Mouse (Mus musculus): ENCODE measurements around the gene Fzd9. TPM values are rescaled to one million over a fixed set of nuclear protein-coding genes. Genes with fewer than 3 reads are reported as not detected.

The Fzd9 gene
- polyA plus RNA-seq, 1 experiment from 2014 or later, result 12.4 TPM

DNA sequence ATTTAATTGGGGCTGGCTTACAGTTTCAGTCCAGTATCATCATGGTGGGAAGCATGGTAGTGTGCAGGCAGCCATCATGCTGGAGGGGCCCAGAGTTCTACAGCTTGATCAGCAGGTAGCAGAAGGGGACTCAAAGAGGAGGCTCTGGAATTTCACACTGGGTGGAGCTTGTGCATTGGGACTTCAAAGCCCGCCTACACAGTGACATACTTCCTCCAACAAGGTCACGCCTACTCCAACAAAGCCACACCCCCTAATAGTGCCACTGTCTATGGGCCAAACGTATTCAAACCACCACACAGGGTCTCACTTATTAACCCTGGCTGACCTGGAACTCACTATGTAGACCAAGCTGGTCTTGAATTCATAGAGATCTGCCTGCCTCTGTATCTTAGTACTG lies 5.1 kb upstream of the Fzd9 start:
- ATAC-seq, result no peak
- H3K4me1 ChIP-seq (replicated peaks; ENCODE audit: control insufficient read depth, insufficient read depth, low read length), result peaks cover 28% of the 10 kb centered on the region
- WGBS, result 95% methylated on average over 3 of the region's 3 CpGs

DNA sequence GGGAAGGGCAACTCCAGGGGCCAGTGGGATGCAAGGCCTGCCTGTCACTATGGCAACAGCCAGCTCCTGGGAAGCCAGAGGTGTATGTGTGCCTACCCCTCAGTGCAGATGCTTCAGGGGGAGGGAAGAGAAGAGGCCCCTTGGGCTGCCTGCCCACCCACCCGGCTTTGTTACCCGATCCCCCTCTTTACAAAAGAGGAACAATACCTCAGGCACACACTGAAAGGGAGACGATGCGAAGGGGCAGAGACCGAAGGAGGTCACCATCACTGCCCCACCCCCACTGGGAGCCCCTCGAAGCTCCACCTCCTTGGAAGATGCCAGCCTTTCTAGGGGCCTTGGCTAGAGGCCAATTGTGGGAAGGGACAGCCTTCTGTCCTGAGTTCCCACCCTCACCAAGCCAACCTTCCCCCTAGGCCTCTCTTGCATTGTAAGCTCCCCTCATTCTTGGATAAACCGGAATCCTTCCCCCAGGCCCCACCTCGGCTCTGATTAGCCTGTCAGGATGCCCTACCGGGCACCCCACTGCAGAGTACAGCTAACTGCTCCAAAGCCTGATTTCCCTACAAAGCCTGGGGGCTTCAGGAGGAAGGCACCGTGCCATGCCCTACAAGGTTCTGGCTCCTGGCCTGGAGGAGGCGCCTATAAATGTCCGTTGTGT lies 2.8 kb upstream of the Fzd9 start:
- Histone ChIP-seq H3K36me3 (ENCODE audit: control insufficient read depth, insufficient read depth) (no peaks in the 10 kb centered on the region), H3K27ac (ENCODE audit: low read length) (peak overlapping the region; percentile 34), H3K4me3 (replicated peaks; ENCODE audit: low read length) (no peak overlapping the region), H3K27me3 (replicated peaks; ENCODE audit: control insufficient read depth, insufficient read depth, low read length) (0 out of 2 replicates have a peak, but pooled peaks cover 2% of the 10 kb centered on the region), H3K9me3 (ENCODE audit: control insufficient read depth, low read length) (no peaks in the 10 kb centered on the region), H3K4me2 (ENCODE audit: low read length) (peak overlapping the region; percentile 13; the same call in 1 of the 2 replicates), H3K4me1 (replicated peaks; ENCODE audit: control insufficient read depth, insufficient read depth, low read length) (peaks cover 42% of the 10 kb centered on the region), H3K9ac (replicated peaks; ENCODE audit: low read depth, low read length) (peak overlapping the region; percentile 8; the same call in 1 of the 2 replicates)
- WGBS, result 2% methylated on average over 12 of the region's 12 CpGs
- peak; percentile 54 for ATAC-seq

More for the DNA sequence above, 5.1 kb upstream of the Fzd9 start:
- no peak overlapping the region for H3K27ac ChIP-seq (ENCODE audit: low read length)
- H3K27me3 ChIP-seq (replicated peaks; ENCODE audit: control insufficient read depth, insufficient read depth, low read length), result no peaks in the 10 kb centered on the region
- H3K9me3 ChIP-seq (ENCODE audit: control insufficient read depth, low read length), result no peaks in the 10 kb centered on the region
- H3K4me3 ChIP-seq (replicated peaks; ENCODE audit: low read length), result no peak overlapping the region
- no peaks in the 10 kb centered on the region for H3K36me3 ChIP-seq (ENCODE audit: control insufficient read depth, insufficient read depth)
- H3K4me2 ChIP-seq (ENCODE audit: low read length), result no peak overlapping the region
- H3K9ac ChIP-seq (replicated peaks; ENCODE audit: low read depth, low read length), result no peak overlapping the region

DNA sequence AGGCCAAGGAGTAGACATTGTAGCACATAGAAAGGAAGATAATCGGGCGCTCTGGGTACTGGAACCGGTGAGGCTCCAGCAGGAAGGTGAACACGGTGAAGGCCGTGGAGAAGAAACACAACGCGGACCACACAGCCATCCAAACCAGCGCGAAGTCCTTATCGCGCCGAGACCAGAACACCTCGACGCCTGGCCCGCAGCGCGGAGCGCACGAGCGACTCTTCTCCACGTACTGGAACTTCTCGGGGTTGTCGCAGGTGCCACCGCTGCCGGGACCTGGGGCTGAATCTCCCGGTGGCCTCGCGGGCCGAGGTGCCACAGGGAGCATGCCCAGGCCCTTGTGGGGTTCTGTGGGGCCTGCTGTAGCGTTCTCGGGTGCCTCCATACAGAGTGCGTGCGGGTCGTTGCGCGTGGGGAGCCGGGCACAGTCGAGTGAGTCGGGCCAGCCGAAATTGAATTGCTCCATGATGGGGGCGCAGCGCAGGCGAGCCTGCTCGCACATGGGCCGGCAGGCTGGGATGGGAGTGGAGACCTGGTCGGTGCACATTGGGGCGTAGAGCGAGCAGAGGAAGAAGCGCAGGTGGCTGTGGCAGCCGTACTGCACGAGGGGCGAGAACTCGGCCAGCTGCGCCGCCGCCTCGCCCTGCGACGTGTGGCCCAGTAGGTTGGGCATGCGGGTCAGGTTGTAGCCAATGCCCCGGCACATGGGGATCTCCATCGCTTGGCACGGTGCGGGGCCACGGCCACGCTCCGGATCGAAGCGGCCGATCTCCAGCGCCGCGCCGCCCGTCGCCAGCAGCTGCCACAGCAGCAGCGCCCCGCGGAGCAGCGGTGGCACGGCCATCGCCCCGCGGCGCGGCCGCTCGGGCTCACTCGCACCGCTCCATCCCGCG lies 598 bp downstream of the Fzd9 start:
- Histone ChIP-seq H3K9me3 (ENCODE audit: control insufficient read depth, low read length) (no peaks in the 10 kb centered on the region), H3K27me3 (replicated peaks; ENCODE audit: control insufficient read depth, insufficient read depth, low read length) (0 out of 2 replicates have a peak, but pooled peaks cover 2% of the 10 kb centered on the region), H3K4me1 (replicated peaks; ENCODE audit: control insufficient read depth, insufficient read depth, low read length) (peaks cover 46% of the 10 kb centered on the region), H3K36me3 (ENCODE audit: control insufficient read depth, insufficient read depth) (peaks cover 7% of the 10 kb centered on the region; the same call in 1 of the 2 replicates), H3K9ac (replicated peaks; ENCODE audit: low read depth, low read length) (peak overlapping the region; percentile 67), H3K4me2 (ENCODE audit: low read length) (peak overlapping the region; percentile 61), H3K27ac (ENCODE audit: low read length) (no peak overlapping the region), H3K4me3 (replicated peaks; ENCODE audit: low read length) (peak overlapping the region; percentile 65)
- ATAC-seq, result peak; percentile 48
- whole genome bisulfite sequencing, result under 1% methylated on average over 90 of the region's 92 CpGs

DNA sequence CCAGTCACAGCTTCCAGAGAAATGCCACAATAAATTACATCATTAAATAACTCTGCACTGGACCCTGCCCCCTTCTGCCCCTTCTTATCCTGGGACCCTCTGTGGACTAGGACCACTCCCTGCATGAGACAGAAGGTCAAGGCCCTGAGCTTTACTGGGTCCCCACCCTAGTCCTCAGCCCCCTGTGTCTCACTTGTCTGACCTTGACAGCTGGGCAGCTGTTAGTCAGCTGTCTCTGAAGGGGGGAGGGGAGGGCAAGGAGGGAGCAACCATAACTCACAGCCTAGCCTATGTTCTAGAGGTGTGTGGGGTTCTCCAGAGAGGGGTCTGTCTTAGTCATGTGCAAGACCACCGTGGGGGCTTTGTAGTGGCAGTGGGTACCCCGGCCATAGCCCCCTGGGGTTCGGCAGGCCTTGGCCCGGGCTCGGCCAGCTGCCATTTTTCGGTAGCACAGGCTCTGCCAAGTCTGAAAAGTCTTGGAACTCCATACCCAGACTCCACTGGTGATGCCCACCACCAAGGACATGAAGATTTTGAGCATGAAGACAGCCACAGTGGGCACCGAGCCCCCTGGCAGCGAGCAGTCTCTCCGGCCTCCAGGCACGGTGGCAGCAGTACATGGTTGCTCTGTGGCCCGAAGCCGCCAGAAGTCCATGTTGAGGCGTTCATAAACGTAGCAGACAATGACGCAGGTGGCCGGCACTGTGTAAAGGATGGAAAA lies 1.9 kb downstream of the Fzd9 start:
- no peaks in the 10 kb centered on the region for H3K9me3 ChIP-seq (ENCODE audit: control insufficient read depth, low read length)
- peak overlapping the region; percentile 61 for H3K4me2 ChIP-seq (ENCODE audit: low read length)
- peaks cover 42% of the 10 kb centered on the region for H3K4me1 ChIP-seq (replicated peaks; ENCODE audit: control insufficient read depth, insufficient read depth, low read length)
- peaks cover 13% of the 10 kb centered on the region for H3K36me3 ChIP-seq (ENCODE audit: control insufficient read depth, insufficient read depth)
- peak overlapping the region; percentile 65 for H3K4me3 ChIP-seq (replicated peaks; ENCODE audit: low read length)
- ATAC-seq, result no peak
- no peak overlapping the region for H3K27ac ChIP-seq (ENCODE audit: low read length)
- 0 out of 2 replicates have a peak overlapping the region, but pooled peaks have one; percentile 7 for H3K9ac ChIP-seq (replicated peaks; ENCODE audit: low read depth, low read length)
- 0 out of 2 replicates have a peak, but pooled peaks cover 2% of the 10 kb centered on the region for H3K27me3 ChIP-seq (replicated peaks; ENCODE audit: control insufficient read depth, insufficient read depth, low read length)
- 56% methylated on average over 16 of the region's 16 CpGs for WGBS

DNA sequence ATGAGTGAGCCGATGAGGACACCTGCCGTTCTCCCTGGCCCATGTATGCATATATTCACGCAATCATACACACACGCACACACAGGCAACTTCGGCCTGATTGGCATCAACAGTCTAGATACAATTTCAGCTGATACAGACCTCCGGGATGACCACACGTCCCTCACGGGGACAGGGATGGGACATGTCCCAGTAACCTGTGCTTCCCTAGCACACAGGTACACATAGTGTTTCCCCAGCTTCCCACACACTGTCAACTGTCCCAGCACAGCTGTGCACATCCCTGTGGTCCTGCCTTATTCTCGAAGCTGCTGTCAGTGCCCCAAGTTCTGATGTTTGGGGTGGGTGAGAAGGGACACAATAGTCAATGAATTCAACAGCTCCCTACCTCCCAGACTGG lies 3.7 kb downstream of the Fzd9 start:
- Histone ChIP-seq H3K9ac (replicated peaks; ENCODE audit: low read depth, low read length) (no peak overlapping the region), H3K36me3 (ENCODE audit: control insufficient read depth, insufficient read depth) (peaks cover 26% of the 10 kb centered on the region), H3K4me3 (replicated peaks; ENCODE audit: low read length) (no peak overlapping the region), H3K4me2 (ENCODE audit: low read length) (peak overlapping the region; percentile 61), H3K27me3 (replicated peaks; ENCODE audit: control insufficient read depth, insufficient read depth, low read length) (0 out of 2 replicates have a peak, but pooled peaks cover 2% of the 10 kb centered on the region), H3K27ac (ENCODE audit: low read length) (no peak overlapping the region), H3K4me1 (replicated peaks; ENCODE audit: control insufficient read depth, insufficient read depth, low read length) (peaks cover 28% of the 10 kb centered on the region), H3K9me3 (ENCODE audit: control insufficient read depth, low read length) (no peaks in the 10 kb centered on the region)
- WGBS, result 57% methylated on average over 9 of the region's 9 CpGs
- no peak for ATAC-seq

DNA sequence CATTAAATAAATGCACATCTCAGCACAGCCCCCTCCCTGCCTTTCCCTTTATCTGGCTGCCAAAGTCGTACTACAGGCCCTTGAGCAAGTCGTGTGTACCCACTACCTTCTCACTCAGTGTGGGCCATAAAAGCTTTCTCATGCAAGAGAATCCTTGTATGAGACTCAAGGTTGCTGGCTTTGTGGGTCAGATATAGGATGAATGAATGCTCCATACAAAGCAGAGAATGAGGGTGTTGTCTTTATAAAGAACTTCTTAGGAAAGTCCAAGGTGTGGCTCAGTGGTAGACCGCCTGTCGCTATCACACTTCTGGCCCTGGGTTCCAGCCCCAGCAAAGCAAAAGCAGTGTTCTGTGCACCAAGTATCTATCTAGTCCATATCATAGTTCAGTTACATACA lies 4.5 kb downstream of the Fzd9 start:
- no peak overlapping the region for H3K4me2 ChIP-seq (ENCODE audit: low read length)
- no peak overlapping the region for H3K27ac ChIP-seq (ENCODE audit: low read length)
- no peak for ATAC-seq
- no peak overlapping the region for H3K9ac ChIP-seq (replicated peaks; ENCODE audit: low read depth, low read length)
- H3K9me3 ChIP-seq (ENCODE audit: control insufficient read depth, low read length), result no peaks in the 10 kb centered on the region
- peaks cover 32% of the 10 kb centered on the region for H3K36me3 ChIP-seq (ENCODE audit: control insufficient read depth, insufficient read depth)
- 44% methylated on average over 4 of the region's 4 CpGs for WGBS
- peaks cover 28% of the 10 kb centered on the region for H3K4me1 ChIP-seq (replicated peaks; ENCODE audit: control insufficient read depth, insufficient read depth, low read length)
- no peak overlapping the region for H3K4me3 ChIP-seq (replicated peaks; ENCODE audit: low read length)
- 0 out of 2 replicates have a peak, but pooled peaks cover 2% of the 10 kb centered on the region for H3K27me3 ChIP-seq (replicated peaks; ENCODE audit: control insufficient read depth, insufficient read depth, low read length)

DNA sequence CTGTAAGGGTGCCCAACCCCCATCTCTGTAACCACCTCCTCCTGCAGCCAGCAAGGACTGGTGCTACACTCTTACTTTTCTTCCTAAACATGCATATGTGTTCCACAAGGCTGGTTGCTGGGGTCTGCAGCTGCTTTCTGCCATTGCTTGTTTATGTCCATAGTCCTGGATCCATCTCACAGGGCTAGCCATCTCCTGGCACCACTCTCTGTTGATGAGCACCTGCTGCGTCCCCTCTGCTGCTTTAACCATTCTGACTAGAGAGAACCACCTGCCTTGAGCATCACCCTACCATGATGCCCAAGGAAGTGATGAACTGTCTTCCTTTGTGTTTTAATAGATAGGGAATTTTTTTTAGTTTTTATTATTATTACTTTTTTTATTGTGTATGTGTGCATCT lies 7.9 kb downstream of the Fzd9 start:
- no peak for ATAC-seq
- Histone ChIP-seq H3K4me3 (replicated peaks; ENCODE audit: low read length) (no peak overlapping the region), H3K4me1 (replicated peaks; ENCODE audit: control insufficient read depth, insufficient read depth, low read length) (peaks cover 8% of the 10 kb centered on the region), H3K9ac (replicated peaks; ENCODE audit: low read depth, low read length) (no peak overlapping the region), H3K36me3 (ENCODE audit: control insufficient read depth, insufficient read depth) (peaks cover 45% of the 10 kb centered on the region), H3K27me3 (replicated peaks; ENCODE audit: control insufficient read depth, insufficient read depth, low read length) (no peaks in the 10 kb centered on the region), H3K4me2 (ENCODE audit: low read length) (no peak overlapping the region), H3K27ac (ENCODE audit: low read length) (no peak overlapping the region), H3K9me3 (ENCODE audit: control insufficient read depth, low read length) (no peaks in the 10 kb centered on the region)
- 83% methylated on average over 1 of the region's 1 CpGs for WGBS

DNA sequence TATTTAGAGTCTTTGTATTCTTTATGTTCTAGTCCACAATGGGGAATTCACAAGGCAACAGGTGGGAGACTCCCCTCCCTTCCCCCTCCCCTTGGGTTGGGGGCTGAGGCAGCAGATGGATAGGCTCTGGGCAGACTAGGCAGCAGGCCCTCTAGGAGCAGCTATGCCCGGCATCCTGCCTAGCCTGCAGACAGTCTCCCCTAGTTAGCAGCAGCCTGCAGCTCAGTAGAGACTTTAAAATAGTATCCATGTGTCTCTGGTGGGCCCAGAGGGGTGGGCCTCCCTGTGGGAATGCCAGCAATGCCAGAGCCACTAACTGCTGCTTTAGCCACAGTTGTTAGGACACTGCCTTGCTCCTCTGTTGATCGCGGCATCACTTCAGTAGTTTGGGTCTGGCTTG lies 8.4 kb downstream of the Fzd9 start:
- H3K9ac ChIP-seq (replicated peaks; ENCODE audit: low read depth, low read length), result no peak overlapping the region
- H3K27ac ChIP-seq (ENCODE audit: low read length), result no peak overlapping the region
- peaks cover 6% of the 10 kb centered on the region for H3K4me1 ChIP-seq (replicated peaks; ENCODE audit: control insufficient read depth, insufficient read depth, low read length)
- H3K9me3 ChIP-seq (ENCODE audit: control insufficient read depth, low read length), result no peaks in the 10 kb centered on the region
- no peak for ATAC-seq
- H3K4me3 ChIP-seq (replicated peaks; ENCODE audit: low read length), result no peak overlapping the region
- 82% methylated on average over 3 of the region's 3 CpGs for WGBS
- H3K4me2 ChIP-seq (ENCODE audit: low read length), result no peak overlapping the region
- peaks cover 50% of the 10 kb centered on the region for H3K36me3 ChIP-seq (ENCODE audit: control insufficient read depth, insufficient read depth)
- no peaks in the 10 kb centered on the region for H3K27me3 ChIP-seq (replicated peaks; ENCODE audit: control insufficient read depth, insufficient read depth, low read length)

DNA sequence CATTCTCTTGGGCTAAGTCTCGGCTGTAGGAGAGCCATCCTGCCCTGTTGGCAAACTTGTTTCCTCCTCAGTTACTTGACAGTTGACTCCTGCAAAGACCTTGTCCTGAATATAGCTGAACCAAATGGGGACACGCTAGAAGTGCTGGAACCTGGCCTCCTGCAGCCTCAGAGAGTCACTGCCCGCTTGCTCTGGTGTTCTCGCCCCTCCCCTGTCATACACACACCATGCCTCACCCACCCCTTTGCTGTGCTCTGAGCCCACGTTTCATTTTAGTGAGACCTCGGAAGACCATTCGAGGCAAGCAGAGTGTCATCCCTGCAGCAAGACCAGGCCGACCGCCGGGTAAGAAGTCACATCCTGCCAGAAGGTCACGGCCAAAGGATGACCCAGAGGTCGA lies 8.9 kb downstream of the Fzd9 start:
- H3K27ac ChIP-seq (ENCODE audit: low read length), result no peak overlapping the region
- no peak for ATAC-seq
- no peak overlapping the region for H3K9ac ChIP-seq (replicated peaks; ENCODE audit: low read depth, low read length)
- H3K36me3 ChIP-seq (ENCODE audit: control insufficient read depth, insufficient read depth), result peaks cover 55% of the 10 kb centered on the region
- H3K4me3 ChIP-seq (replicated peaks; ENCODE audit: low read length), result no peak overlapping the region
- H3K27me3 ChIP-seq (replicated peaks; ENCODE audit: control insufficient read depth, insufficient read depth, low read length), result no peaks in the 10 kb centered on the region
- no peaks in the 10 kb centered on the region for H3K9me3 ChIP-seq (ENCODE audit: control insufficient read depth, low read length)
- H3K4me1 ChIP-seq (replicated peaks; ENCODE audit: control insufficient read depth, insufficient read depth, low read length), result peaks cover 2% of the 10 kb centered on the region
- 87% methylated on average over 12 of the region's 12 CpGs for WGBS
- H3K4me2 ChIP-seq (ENCODE audit: low read length), result no peak overlapping the region

All from forebrain, embryonic 16.5 days (tissue).